Mouse (Mus musculus): ENCODE measurements around the gene Ehhadh. TPM values are rescaled to one million over a fixed set of nuclear protein-coding genes. Genes with fewer than 3 reads are reported as not detected.

The Ehhadh gene
- total and polyA plus RNA-seq, 3 experiments, result 5.3 to 6.6 TPM; not detected in 1

GRCm38 (mm10) chr16:21779149-21779548 is 8.5 kb downstream of the Ehhadh start:
- Histone ChIP-seq H3K79me2 (ENCODE audit: control insufficient read depth, insufficient read depth, low read length, poor library complexity) (no peaks in the 10 kb centered on the region), H3K4me3 (ENCODE audit: control insufficient read depth in 1 of 2, insufficient read depth in 1 of 2, low read depth in 2 of 2, low read length in 2 of 2) (peak overlapping the region; percentile 71 to 75; a peak in 3 of 4 replicates), H3K9ac (ENCODE audit: control insufficient read depth, low read depth, low read length, poor library complexity, severe bottlenecking) (no peak overlapping the region; the same call in 1 of the 2 replicates), H3K9me3 (replicated peaks; ENCODE audit: insufficient read depth, low read length) (no peaks in the 10 kb centered on the region), H3K27me3 (ENCODE audit: control insufficient read depth in 1 of 2, insufficient read depth in 2 of 2, low read length in 2 of 2) (no peaks in the 10 kb centered on the region), H3K36me3 (ENCODE audit: control insufficient read depth in 1 of 2, insufficient read depth in 2 of 2, low read length in 2 of 2) (no peaks in the 10 kb centered on the region), H3K4me1 (ENCODE audit: control insufficient read depth in 1 of 2, insufficient read depth in 2 of 2, low read length in 2 of 2) (no peaks in the 10 kb centered on the region), H3K27ac (ENCODE audit: control insufficient read depth, low read depth, low read length) (no peak overlapping the region)
- DNase-seq (ENCODE audit: low read depth, low spot score), result no peak
- TF ChIP-seq ZMIZ1 (IDR thresholded peaks at IDR 0.05; ENCODE audit: low read depth, low read length), result no peak
- TF ChIP-seq E2F4 (IDR thresholded peaks at IDR 0.05; ENCODE audit: borderline replicate concordance, low read depth, low read length), result no peak
- TF ChIP-seq CTCF (IDR thresholded peaks at IDR 0.05 in 2 of 3, conservative IDR thresholded peaks at IDR 0.05 in 1 of 3; ENCODE audit: control insufficient read depth in 1 of 3, insufficient read depth in 1 of 3, low read depth in 2 of 3, low read length in 3 of 3, poor library complexity in 1 of 3, severe bottlenecking in 1 of 3), result no peak
- TF ChIP-seq TAL1 (IDR thresholded peaks at IDR 0.05; ENCODE audit: low read length), result no peak
- TF ChIP-seq CHD2 (IDR thresholded peaks at IDR 0.05; ENCODE audit: low read length), result no peak
- TF ChIP-seq ZNF384 (IDR thresholded peaks at IDR 0.05; ENCODE audit: low read depth, low read length), result no peak
- TF ChIP-seq USF1 (IDR thresholded peaks at IDR 0.05; ENCODE audit: low read depth, low read length), result no peak
- TF ChIP-seq MXI1 (IDR thresholded peaks at IDR 0.05; ENCODE audit: low read depth, low read length), result no peak
- TF ChIP-seq MAX (IDR thresholded peaks at IDR 0.05; ENCODE audit: low read length), result no peak
- TF ChIP-seq JUND (IDR thresholded peaks at IDR 0.05; ENCODE audit: low read depth, low read length), result no peak
- no peak for TF ChIP-seq ZKSCAN1 (IDR thresholded peaks at IDR 0.05; ENCODE audit: low read depth, low read length)
- no peak for TF ChIP-seq BHLHE40 (IDR thresholded peaks at IDR 0.05; ENCODE audit: borderline replicate concordance, low read depth, low read length)
- TF ChIP-seq NRF1 (IDR thresholded peaks at IDR 0.05; ENCODE audit: insufficient read depth, low read depth, low read length, poor library complexity, severe bottlenecking), result no peak
- no peak for TF ChIP-seq USF2 (IDR thresholded peaks at IDR 0.05; ENCODE audit: borderline replicate concordance in 1 of 2, insufficient read depth in 1 of 2, low read depth in 1 of 2, low read length in 2 of 2)
- no peak for TF ChIP-seq CHD1 (IDR thresholded peaks at IDR 0.05; ENCODE audit: low read depth, low read length)

DNA sequence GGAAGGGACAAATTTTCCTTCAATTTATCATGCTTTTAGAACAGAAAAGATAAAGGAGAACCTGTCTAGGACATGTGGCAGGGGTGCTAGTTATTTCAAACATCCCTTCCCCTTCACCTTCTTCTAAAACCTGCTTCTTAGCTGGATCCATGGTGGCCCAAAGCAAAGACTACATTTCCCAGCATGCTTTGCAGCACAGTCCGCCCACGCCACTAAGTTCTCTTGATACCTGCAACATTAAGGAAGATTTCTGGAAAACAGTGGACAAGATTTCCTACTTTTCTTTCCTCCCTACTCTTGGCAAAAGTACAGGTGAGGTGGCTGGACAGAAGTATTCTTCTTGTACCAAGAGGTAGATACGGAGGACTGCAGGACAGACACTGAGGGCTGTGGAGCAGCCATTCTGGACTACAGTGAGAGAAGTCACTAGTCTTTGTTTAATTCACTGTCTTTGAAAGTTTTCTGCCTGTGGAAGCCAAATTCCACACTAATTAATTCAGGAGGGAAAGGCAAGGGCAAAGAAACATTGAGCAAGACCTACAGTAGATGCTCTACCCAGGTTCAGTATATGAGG is 9.2 kb downstream of the Ehhadh start:
- Histone ChIP-seq H3K36me3 (ENCODE audit: control insufficient read depth in 1 of 2, insufficient read depth in 2 of 2, low read length in 2 of 2) (no peaks in the 10 kb centered on the region), H3K4me3 (ENCODE audit: control insufficient read depth in 1 of 2, insufficient read depth in 1 of 2, low read depth in 2 of 2, low read length in 2 of 2) (peak overlapping the region; percentile 71 to 75), H3K27me3 (ENCODE audit: control insufficient read depth in 1 of 2, insufficient read depth in 2 of 2, low read length in 2 of 2) (no peaks in the 10 kb centered on the region), H3K79me2 (ENCODE audit: control insufficient read depth, insufficient read depth, low read length, poor library complexity) (no peaks in the 10 kb centered on the region), H3K9me3 (replicated peaks; ENCODE audit: insufficient read depth, low read length) (no peaks in the 10 kb centered on the region), H3K9ac (ENCODE audit: control insufficient read depth, low read depth, low read length, poor library complexity, severe bottlenecking) (peak overlapping the region; percentile 50), H3K4me1 (ENCODE audit: control insufficient read depth in 1 of 2, insufficient read depth in 2 of 2, low read length in 2 of 2) (no peaks in the 10 kb centered on the region), H3K27ac (ENCODE audit: control insufficient read depth, low read depth, low read length) (no peak overlapping the region)
- peak; percentile 73 for DNase-seq (ENCODE audit: low read depth, low spot score)
- TF ChIP-seq HCFC1 (IDR thresholded peaks at IDR 0.05; ENCODE audit: low read depth, low read length) (peak; percentile 91), UBTF (IDR thresholded peaks at IDR 0.05; ENCODE audit: borderline replicate concordance, insufficient read depth, low read depth, low read length) (no peak)

Data from MEL (cell line).